Mouse (Mus musculus): Measurements from ENCODE around the gene Syngr4. TPM values are rescaled to one million over a fixed set of nuclear protein-coding genes. Genes with fewer than 3 reads are reported as not detected.
"Not testable (repeated sequence)": the region's sequence is repeated elsewhere in the genome, so short reads cannot be mapped to it uniquely, and the experiment has no call there.

The Syngr4 gene
- total RNA-seq, 2 experiments from 2014 or later: not detected

DNA sequence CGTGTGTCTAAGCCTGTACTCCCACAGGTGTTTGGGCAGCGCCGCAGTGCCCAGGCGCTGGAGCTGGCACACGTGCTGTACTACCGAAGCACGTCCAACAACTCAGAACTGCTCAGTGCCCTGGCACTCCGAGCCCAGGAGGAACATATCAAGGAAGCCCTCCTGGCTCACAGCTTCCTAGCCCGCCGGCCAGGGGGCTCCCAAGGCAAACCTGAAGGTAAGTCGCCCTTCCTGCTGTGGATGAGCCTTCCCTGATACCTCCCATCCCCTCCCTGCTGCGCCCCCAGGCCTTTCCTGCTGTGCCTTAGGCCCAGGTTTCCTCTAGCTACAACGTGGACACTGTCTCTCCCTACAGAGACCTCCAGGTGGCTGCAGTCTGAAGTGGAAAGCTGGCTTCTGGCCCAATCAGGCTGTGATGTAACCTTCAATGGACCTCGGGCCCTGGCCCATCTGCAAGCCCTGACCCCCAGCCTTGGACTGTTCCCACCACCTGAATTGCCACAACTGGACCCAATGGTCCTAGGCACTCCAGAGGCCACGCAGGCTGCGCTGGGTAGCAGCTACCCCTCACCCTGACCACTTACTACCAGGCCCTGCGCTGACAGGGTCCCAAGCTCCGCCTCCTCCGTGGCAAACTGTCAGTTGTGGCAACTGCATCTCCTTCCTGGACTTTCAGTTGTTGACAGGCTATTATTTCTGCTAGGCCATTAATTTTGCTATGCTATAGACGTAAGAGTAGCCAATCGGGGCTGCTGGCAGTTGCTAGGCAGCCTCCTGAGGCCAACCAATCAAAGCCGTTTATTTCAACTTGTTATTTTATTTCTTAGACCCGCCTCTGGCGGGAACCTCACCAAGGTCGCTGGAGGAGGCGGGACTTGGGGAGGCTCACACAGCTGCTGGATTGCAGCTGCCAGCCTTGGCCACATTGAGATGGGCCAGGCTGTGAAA lies 19.8 kb upstream of the Syngr4 start:
- peak; percentile 90 for ATAC-seq (replicated peaks; ENCODE audit: low FRiP score, poor library complexity, severe bottlenecking)

DNA sequence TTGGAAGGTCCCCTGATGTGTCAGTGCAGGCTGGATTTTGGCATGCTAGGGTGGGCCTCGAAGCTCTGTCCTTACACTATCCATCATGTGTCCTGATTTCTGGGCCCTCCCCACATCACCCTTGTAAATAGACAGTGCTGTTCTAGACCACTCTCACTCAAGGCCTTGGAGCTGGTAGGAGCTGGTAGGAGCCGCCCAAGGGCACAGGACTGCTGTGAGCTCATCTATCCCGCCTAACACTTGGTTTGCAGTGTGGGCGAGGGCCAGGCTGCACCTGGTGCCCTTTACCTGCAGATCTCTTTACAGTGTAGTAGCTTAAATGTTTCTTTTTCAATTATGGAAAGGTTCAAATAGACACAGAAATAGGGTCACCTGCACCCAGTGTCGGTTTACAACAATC lies 18.5 kb upstream of the Syngr4 start:
- no peak for ATAC-seq (replicated peaks; ENCODE audit: low FRiP score, poor library complexity, severe bottlenecking)

DNA sequence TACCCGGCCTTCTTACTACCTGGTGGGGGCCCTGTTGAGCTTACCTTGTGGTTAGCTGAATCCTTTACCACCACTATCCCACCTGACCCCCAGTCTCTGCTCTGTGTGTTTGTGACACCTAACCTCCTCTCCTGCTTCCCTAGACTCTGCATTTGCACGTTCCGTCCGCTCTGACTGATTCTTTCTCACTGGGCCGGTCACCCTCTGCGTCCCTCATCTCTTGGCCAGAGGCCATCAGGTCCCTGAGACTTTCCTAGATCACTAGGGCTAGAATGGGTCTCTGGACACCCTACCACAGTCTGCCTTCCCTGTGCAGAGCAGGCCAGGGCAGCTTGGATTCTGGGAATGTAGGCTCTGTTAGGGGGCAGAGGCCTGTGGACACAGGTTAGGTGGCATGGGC lies 17.6 kb upstream of the Syngr4 start:
- no peak for ATAC-seq (replicated peaks; ENCODE audit: low FRiP score, poor library complexity, severe bottlenecking)

DNA sequence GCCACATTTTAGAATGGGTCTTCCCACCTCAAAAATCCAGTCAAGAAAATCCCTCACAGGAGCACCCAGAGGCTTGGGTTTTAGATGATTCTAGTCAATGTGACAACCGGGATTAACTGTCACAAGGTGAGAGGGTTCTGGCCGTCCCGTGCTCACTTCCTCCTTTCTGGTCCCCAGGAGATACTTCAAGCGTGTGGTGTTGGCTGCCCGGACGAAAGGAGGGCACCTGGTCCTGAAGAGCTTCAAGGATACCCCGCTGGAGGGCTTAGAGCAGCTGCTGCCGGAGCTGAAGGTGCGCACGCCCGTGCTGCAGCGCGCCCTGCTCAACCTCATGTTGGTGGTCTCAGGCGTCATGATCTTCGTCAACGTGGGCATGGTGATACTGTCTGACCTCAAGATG lies 12.6 kb upstream of the Syngr4 start:
- ATAC-seq (replicated peaks; ENCODE audit: low FRiP score, poor library complexity, severe bottlenecking): no peak

DNA sequence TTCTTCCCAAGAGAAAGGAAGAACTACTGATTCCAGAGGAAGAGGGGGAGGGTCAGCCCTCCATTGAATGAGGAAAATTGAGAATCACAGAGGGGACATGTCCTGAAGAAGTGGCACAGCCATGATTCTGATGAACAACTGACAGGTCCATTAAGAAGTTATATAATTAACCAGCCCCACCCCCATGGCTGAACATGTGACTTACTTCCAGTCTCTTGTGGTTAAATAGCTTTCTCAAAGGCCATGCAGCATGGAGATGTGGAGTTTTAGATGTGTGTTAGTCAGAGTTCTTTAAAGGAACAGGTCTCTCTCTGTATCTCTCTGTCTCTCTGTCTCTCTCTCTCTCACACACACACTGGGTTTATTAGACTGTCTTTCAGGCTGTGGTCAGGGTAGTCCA lies 11.9 kb upstream of the Syngr4 start:
- ATAC-seq (replicated peaks; ENCODE audit: low FRiP score, poor library complexity, severe bottlenecking): no peak

DNA sequence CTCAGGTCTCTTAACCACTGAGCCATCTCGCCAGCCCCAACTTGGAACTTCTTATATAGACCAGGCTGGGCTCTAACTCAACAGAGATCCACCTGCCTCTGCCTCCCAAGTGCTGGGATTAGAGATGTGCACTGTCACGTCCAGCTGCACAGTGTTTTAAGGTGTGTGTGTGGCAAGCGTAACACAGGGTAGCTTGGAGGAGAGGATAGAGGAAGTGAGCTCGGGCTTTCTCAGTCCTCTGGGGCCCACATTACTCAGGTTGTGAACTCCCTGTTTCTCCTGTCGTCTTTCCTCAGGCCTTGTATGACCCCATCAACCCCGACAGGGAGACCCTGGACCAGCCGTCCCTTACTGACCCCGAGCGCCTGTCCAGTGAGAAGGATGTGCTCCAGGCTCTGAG lies 10.1 kb upstream of the Syngr4 start:
- ATAC-seq (replicated peaks; ENCODE audit: low FRiP score, poor library complexity, severe bottlenecking): no peak

DNA sequence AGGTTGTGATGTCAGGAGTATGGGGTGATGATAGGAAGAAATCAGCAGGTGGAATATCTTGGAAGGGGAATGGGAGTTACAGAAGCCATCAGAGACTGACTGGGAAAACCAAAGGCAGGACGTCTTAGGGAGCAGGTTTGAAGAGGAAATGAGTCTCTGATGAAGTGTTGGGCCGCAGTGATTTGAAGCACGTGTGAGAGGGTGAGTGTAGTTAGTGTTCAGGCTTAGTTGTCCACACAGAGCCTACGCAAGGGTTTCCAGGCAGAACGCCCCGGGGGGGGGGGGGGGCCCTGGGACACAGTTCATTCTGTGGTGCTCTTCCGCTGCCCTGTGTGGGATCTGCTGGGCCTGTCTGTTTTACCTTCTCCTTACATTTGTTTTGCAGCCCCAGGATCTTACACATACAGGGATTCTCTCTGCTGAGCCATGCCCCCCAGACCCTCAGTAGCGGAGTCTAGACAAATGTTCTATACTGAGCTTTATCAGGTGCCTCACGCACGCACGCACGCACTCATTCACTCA lies 6.0 kb upstream of the Syngr4 start:
- no peak for ATAC-seq (replicated peaks; ENCODE audit: low FRiP score, poor library complexity, severe bottlenecking)

DNA sequence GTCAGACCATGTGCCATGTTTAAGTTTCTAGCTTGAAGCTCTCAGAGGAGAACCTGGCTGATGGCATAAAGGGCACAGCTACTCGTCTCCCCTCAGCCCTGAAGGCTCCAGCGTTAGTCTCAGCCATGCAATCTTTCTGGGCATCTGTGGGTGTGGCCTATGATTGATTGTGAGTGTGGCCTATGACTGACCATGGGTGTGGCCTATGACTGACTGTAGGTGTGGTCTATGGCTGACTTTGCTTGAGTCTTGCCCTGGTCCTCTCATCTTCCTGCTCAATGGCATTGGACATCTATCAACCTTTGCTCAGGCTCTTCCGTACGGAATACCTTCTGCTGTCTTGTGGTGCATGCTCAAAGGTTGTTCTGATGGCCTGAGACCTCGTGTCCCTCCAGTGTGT lies 5.0 kb upstream of the Syngr4 start:
- ATAC-seq (replicated peaks; ENCODE audit: low FRiP score, poor library complexity, severe bottlenecking): no peak

DNA sequence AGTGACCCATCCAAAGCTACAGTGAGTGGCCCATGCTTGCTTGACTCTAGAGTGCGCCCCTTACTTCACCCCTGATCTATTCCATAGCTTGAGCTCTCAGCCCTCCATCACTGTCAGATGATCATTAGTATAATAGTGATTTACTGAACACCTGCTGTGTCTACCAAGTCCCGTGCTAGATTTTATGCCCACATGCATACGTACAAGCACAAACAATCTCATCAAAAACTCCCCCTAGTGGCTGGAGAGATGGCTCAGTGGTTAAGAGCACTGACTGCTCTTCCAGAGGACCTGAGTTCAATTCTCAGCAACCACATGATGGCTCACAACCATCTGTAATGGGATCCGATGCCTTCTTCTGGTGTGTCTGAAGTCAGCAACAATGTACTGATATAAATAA lies 1.6 kb upstream of the Syngr4 start:
- ATAC-seq (replicated peaks; ENCODE audit: low FRiP score, poor library complexity, severe bottlenecking): not testable (repeated sequence)

DNA sequence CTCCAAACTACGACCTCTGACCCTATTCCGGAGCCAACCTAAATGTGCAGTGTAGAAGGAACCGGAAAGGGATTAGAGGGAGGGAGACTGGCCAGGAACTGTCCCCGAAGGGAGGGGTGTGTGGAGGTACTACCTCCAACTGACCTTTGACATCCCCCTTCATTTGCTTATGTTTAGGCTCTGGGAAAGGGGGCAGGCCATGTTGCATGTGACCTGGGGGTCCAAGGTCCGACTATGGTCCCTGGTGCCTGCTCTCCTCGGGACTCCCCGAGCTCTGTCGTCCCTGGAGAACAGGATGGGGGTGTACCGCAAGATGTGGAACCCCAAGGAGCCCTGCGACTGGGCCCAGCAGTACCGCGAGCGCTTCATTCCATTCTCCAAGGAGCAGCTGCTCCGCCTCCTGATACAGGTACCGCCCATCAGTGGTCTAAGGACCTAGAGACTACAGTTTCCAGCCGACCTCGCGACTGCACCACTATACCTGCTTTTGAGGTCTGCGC lies 794 bp upstream of the Syngr4 start:
- ATAC-seq (replicated peaks; ENCODE audit: low FRiP score, poor library complexity, severe bottlenecking): peak; percentile 65

DNA sequence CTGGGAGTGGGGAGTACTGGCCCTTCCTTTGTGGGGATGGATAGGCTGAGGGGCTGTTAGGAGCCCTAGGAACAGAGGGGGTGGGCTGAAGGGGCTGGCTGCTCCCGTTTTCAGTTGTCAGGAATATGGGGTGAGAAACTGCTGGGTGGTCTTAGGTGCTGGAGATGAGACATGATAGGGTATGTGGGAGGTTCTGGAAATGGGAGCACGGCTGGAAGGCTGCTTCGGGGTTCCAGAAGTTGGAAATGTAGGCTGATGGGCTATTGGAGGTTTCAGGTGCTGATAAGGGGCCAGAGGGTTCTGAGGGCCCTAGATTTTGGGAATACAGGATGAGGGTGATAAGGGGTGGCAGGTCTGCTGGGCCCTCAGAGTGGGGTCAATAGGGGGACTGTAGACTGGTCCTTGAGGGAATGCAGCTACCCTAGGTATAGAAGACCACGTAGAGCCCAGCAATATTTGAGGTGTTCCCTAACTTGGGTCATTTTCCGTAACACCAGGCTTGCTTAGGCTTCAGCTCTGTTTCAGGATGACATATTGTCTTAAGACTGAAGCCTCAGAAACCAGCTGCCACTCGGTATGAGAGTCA lies 490 bp downstream of the Syngr4 start:
- ATAC-seq (replicated peaks; ENCODE audit: low FRiP score, poor library complexity, severe bottlenecking): peak; percentile 13

DNA sequence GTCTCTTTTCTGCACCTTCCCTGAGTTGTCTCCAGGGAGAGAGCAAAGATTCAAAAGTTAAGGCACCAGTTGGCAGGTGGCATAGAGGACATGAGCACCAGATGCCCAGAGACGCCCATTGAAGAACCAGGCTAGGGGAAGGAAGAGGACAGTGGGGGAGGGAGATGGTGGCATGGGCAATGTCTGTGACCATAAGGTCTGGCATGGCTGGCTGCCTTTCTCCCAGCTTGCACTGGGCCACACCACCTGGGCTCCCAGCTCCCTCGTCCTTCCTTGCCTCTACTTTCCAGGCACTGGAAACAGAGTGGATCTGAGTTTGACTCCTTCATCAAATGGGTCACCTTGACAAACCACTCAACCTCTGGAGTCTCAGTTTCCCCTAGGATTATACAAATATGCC lies 3.9 kb downstream of the Syngr4 start:
- ATAC-seq (replicated peaks; ENCODE audit: low FRiP score, poor library complexity, severe bottlenecking): no peak

DNA sequence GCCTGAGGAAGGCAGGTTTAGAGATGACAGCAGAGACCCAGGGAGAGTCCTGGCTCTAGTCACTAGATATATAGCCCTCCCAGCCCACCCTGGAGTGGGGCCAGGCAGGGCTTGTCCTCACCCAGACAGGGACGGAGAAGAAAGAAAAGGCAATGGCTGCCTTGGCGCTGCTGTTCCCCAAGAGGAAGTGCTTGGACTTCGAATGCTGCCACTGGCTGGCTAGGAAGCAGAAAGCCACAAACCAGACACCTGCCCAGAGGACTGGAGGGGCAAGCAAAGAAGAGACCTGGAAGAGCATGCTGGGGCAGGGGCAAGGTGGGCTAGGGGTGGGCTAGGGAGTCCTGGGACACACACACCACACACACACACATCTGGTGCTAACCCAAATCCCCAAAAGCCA lies 9.3 kb downstream of the Syngr4 start:
- no peak for ATAC-seq (replicated peaks; ENCODE audit: low FRiP score, poor library complexity, severe bottlenecking)

DNA sequence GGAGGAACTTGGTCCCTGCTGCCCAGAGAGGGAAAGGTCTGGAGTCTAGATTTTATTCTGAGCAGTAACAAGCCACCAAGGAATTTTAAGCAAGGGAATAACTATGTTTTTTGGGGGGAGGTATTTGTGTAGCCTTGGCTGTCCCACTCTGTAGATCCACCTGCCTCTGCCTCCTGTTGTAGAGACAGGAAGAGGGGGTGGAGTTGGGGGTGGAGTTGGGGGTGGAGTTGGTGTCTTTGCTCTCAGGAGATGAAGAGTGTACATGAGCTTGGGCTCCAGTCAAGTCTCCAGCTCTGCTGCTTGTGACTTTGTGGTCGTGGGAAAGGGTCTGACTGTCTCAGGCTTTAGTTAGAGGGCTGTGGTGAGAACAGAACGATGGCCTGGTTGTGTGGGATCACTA lies 15.5 kb downstream of the Syngr4 start:
- ATAC-seq (replicated peaks; ENCODE audit: low FRiP score, poor library complexity, severe bottlenecking): no peak

DNA sequence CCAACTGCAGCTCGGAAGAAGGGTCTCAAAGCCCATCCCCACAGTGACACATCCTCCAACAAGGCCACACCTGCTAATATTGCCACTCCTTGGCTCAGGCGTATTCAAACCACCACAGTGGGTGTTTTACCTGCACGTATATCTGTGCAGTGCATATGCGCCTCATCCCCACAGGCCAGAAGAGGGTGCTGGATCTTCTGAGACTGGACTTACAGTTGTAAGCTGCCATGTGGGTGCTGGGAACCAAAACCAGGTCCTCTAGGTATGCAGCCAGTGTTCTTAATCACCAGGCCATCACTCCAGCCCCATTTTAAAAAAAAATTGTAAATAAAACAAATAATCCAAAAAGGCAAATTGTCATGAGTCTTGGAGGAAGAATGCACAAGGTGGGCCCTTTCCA lies 16.0 kb downstream of the Syngr4 start:
- ATAC-seq (replicated peaks; ENCODE audit: low FRiP score, poor library complexity, severe bottlenecking): no peak

DNA sequence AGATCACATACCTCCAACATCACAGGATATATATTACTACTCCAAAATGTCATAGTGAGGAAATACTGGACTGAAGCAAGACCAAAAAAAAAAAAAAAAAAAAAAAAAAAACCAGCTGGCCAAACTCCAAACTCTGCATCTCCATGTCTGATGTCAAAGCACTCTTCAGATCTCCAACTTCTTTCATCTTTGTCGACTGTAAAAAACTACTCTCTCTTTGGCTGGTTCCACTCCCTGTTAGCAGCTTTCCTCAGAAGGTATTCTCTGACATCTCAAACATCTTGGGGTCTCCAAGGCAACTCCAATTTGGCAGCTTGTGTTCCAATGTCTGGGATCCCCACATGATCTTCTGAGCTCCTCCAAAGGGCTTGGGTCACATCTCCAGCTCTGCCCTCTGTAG lies 18.2 kb downstream of the Syngr4 start, which contains the start of gene Grin2d:
Gene Grin2d, minus strand, starts transcription at position 101 of the 400 bp plus-strand sequence.
- not testable (repeated sequence) for ATAC-seq (replicated peaks; ENCODE audit: low FRiP score, poor library complexity, severe bottlenecking)

DNA sequence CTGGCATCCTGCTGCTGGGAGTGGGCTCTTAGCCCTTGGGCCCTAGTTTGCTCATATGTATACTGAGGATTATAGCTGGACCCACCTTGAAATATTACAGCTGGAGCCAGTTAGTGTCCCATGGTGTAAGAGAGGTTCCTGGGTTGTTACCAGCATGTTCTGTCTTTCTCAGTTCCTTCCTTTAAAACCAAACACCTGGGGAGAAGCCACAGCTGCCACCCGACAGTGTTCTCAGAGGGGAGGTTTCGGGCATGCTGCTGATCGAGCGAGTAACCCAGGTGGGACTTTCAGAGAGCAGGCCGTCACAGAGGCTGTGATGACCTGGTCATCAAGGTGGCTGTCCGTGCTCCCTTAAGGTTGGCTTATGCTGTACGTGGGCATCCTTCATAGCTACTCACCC lies 19.6 kb downstream of the Syngr4 start:
- ATAC-seq (replicated peaks; ENCODE audit: low FRiP score, poor library complexity, severe bottlenecking): no peak

DNA sequence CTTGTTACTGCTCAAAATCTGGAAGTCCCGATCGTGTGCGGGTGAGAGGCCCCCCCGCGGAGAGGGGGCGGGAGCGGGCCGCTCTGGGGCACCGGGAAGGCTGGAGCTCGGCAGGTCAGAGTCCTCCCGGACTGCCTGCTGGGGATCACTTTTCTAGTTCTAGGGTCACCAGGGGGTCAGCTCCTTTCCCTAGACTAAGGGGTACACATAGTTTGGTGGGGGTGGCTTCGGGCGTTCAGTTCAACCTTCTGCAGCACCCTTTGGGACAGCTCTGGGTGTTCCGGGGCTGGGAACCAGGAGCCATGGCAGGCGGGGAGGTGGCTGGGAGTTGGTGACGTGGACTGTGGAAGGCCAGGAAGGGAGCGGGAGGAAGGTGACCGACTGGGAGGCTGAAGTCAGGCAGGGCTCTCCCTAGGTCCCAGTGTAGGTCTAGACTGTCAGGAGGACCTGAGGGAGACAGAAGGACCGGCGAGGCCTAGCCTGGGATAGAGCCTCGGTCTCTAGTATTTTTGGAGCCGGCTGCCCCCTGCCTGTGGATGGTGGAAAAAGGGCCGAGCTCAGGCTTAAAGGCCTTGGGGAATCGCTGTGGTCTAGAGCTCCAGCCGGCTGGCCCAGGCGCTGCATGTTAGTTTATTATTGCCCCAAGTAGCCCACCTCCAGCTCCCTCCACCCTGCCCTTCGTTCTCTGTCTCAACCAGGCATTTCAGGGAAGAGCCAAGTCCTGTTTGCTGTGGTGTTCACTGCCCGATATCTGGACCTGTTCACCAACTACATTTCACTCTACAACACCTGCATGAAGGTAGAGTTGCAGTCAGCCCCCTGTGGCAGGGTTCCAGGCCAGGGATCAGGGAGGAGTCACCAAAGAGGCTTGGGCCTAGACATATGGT lies 23.2 kb downstream of the Syngr4 start:
- peak; percentile 71 for ATAC-seq (replicated peaks; ENCODE audit: low FRiP score, poor library complexity, severe bottlenecking)

DNA sequence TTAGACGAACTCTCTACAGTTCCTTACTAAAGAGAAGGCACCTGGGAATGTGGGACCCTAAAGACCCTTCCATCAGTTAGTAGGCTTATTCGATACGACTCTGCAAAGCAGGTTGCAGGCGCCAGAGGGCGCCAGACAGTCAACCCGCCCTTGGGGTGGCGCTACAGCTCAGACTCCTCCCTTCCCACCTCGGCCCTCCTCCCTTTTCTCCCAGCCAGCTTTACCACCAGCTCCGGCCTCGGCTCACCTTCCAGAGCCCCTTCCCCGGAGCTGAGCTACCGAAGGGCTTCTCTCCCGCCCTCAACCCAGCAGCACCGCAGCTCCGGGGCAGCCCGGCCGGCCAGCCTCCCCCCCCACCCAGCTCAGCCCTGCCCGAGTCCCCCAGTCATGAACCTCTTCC lies 23.9 kb downstream of the Syngr4 start, which contains the start of gene Kdelr1:
Gene Kdelr1, plus strand, starts transcription at position 149 of the 400 bp plus-strand sequence.
- ATAC-seq (replicated peaks; ENCODE audit: low FRiP score, poor library complexity, severe bottlenecking): peak; percentile 84

All from erythroid progenitor cell, adult 5-6 weeks (primary cell).